Mouse (Mus musculus): ENCODE data around the gene Snx29.
"Not testable (repeated sequence)": the region's sequence is repeated elsewhere in the genome, so short reads cannot be mapped to it uniquely, and the experiment has no call there.

Gene Snx29

GRCm38 (mm10) chr16:11494895-11495294 is 172.2 kb downstream of the Snx29 start:
- no peak for DNase-seq (ENCODE audit: low read depth, low spot score)

GRCm38 (mm10) chr16:11495923-11496616 is 173.4 kb downstream of the Snx29 start:
- DNase-seq (ENCODE audit: low read depth, low spot score) = no peak

GRCm38 (mm10) chr16:11496721-11497120 is 174.0 kb downstream of the Snx29 start:
- no peak for DNase-seq (ENCODE audit: low read depth, low spot score)

- no peak for DNase-seq (ENCODE audit: low read depth, low spot score)
Measured at GRCm38 (mm10) chr16:11500061-11500460, 177.4 kb downstream of the Snx29 start.

- DNase-seq (ENCODE audit: low read depth, low spot score) = peak; percentile 66
Measured at GRCm38 (mm10) chr16:11501138-11501537, 178.4 kb downstream of the Snx29 start.

- DNase-seq (ENCODE audit: low read depth, low spot score) = no peak
Measured at GRCm38 (mm10) chr16:11501611-11502010, 178.9 kb downstream of the Snx29 start.

- no peak for DNase-seq (ENCODE audit: low read depth, low spot score)
Measured at GRCm38 (mm10) chr16:11504666-11505491, 182.2 kb downstream of the Snx29 start.

- DNase-seq (ENCODE audit: low read depth, low spot score) = no peak
Measured at GRCm38 (mm10) chr16:11505492-11506176, 182.9 kb downstream of the Snx29 start.

- no peak for DNase-seq (ENCODE audit: low read depth, low spot score)
Measured at GRCm38 (mm10) chr16:11507188-11507731, 184.6 kb downstream of the Snx29 start.

- no peak for DNase-seq (ENCODE audit: low read depth, low spot score)
Measured at GRCm38 (mm10) chr16:11508341-11508740, 185.6 kb downstream of the Snx29 start.

- no peak for DNase-seq (ENCODE audit: low read depth, low spot score)
Measured at GRCm38 (mm10) chr16:11510416-11510815, 187.7 kb downstream of the Snx29 start.

- DNase-seq (ENCODE audit: low read depth, low spot score) = no peak
Measured at GRCm38 (mm10) chr16:11510854-11511253, 188.1 kb downstream of the Snx29 start.

- DNase-seq (ENCODE audit: low read depth, low spot score) = not testable (repeated sequence)
Measured at GRCm38 (mm10) chr16:11511696-11512095, 189.0 kb downstream of the Snx29 start.

- no peak for DNase-seq (ENCODE audit: low read depth, low spot score)
Measured at GRCm38 (mm10) chr16:11516681-11517080, 194.0 kb downstream of the Snx29 start.

GRCm38 (mm10) chr16:11517385-11517784 is 194.7 kb downstream of the Snx29 start:
- DNase-seq (ENCODE audit: low read depth, low spot score) = no peak

- peak; percentile 52 for DNase-seq (ENCODE audit: low read depth, low spot score)
Measured at GRCm38 (mm10) chr16:11518803-11519498, 196.2 kb downstream of the Snx29 start.

GRCm38 (mm10) chr16:11526104-11526786 is 203.5 kb downstream of the Snx29 start:
- peak; percentile 50 for DNase-seq (ENCODE audit: low read depth, low spot score)

GRCm38 (mm10) chr16:11526996-11527395 is 204.3 kb downstream of the Snx29 start:
- no peak for DNase-seq (ENCODE audit: low read depth, low spot score)

GRCm38 (mm10) chr16:11530466-11531194 is 207.9 kb downstream of the Snx29 start:
- DNase-seq (ENCODE audit: low read depth, low spot score) = no peak

GRCm38 (mm10) chr16:11531441-11531840 is 208.7 kb downstream of the Snx29 start:
- DNase-seq (ENCODE audit: low read depth, low spot score) = no peak
